Mouse (Mus musculus): ENCODE data around the gene Amotl2. TPM values are rescaled to one million over a fixed set of nuclear protein-coding genes. Genes with fewer than 3 reads are reported as not detected.

Gene Amotl2
- total RNA-seq (2015): 0.84 and 2.1 TPM in 2 replicates
- total RNA-seq (2017): 0.98 and 8.5 TPM in 2 replicates

DNA sequence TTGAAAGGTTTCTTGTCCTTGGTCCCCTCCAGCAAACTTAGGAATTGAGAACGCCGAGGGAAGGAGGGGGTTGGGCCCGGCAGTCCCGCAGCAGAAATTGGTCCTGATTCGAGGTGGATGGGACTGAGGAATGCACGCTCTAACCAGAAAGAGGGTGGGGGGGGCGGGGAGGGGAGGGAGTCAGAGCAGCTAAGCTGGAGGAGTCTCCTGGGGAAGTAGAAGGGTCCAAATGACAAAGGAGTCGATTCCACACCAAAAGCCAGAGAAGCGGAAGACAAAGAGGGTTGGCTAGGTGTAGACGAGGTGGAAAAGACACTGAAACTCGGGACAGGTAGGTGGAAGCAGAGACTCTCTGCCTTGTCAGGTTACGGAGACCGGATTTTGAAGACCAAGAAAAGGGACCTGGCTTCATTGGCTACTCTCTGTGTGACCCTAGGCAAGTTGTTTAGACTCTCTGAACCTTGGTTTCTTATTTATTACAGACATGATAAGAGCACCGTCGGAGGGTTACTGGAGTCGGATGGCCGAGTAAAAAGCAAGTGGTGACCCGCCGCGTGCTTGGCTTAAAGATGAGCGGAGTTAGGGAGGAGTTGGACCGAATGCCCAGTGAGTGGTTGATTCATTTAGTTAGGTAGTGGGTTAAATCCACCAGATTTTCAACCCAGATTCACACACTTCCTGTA lies at the start of gene Amotl2:
TSS of gene Amotl2 (plus strand) at position 192 of the 683 bp plus-strand sequence.
- ATAC-seq (replicated peaks; ENCODE audit: poor library complexity): no peak

DNA sequence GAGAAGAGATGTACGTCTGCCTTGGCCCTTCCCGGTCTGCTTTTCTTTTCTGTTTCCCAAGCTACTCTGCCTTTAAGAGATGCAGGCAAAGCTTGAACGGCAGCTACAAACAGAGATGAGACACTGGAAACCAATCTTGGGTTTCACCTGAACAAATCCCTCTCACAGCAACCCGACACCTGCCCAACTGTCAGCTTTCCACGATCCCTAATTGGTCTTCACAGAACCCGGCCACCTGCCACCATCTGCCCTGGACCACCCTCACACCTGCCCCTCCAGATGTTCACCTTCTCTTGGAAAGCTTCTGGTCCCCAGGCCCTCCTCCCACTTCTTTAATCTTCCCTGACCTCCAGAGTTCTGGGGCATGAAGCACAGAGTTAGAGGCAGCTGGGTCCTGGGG lies 48.4 kb upstream of the Amotl2 start:
- ATAC-seq (replicated peaks; ENCODE audit: poor library complexity): no peak

DNA sequence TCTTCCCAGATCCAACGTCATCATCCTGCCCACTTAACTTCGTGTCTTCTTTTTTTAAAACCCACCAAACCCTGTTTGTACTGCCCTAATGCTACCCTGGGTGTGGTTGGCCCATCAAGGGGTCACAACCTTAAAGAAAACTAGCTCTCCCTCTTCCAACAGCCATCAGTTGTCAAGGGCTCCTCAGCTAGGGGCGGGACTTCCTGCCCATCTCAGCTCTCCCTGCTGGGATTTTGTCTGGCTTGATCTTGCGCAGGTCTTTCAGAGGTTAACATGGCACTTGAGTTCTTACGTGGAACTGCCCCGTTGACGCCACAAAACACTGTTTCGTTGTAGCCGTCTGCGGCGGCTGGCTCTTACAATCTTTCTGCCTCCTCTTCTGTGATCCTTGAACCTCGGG lies 47.6 kb upstream of the Amotl2 start:
- ATAC-seq (replicated peaks; ENCODE audit: poor library complexity): no peak

DNA sequence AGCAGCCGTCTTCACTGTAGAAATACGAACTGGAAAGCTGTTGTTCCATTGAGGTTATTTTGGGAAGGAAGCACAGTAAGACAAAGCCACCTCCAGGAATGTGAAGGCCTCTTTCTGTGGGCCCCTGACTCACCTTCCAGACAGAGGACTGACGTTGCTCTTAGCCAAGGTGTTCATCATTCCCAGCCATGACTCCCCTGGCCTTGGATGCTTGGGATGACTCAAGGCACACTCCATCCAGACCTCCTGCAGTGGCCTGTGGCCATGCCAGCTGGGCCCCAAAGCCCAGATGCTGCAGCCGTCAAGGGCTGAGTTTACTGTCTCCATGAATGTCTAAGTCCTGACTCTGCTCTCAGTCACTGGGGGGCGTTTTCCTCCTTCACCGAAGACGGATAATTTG lies 43.1 kb upstream of the Amotl2 start:
- no peak for ATAC-seq (replicated peaks; ENCODE audit: poor library complexity)

DNA sequence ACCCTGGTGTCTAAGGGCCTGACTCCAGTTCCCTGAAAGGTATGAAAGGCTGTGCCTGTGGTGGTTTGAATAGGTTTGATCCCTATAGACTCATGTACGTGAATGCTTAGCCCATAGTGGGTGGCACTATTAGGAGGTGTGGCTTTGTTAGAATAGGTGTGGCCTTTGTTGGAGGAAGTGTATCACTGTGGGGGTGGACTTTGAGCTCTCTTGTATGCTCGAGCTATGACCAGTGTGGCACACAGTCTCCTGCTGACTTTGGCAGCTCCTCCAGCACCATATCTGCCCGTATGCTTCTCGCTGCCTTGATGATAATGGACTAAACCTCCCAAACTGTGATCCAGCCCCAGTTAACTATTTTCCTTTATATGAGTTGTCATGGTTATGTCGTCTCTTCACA lies 40.5 kb upstream of the Amotl2 start:
- ATAC-seq (replicated peaks; ENCODE audit: poor library complexity): no peak

DNA sequence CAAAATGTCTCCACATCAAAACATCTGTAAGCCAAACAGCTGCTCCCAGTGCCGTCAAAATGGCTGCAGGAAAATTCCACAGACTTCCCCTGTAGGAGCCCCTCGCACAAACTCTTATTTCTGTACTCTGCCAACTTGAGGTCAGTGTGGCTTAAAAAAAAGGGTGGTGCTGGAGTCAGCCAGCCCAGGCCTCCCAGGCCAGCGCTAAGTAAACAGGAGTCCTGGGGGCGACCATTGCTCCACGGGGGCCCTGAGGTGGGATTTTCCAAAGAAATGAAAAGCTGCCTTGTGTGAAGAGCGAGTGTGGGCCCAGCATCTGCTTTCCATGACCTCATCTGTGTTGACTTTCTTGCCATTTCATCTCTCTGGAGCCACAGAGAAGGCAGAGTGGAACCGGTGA lies 35.0 kb upstream of the Amotl2 start:
- ATAC-seq (replicated peaks; ENCODE audit: poor library complexity): no peak

DNA sequence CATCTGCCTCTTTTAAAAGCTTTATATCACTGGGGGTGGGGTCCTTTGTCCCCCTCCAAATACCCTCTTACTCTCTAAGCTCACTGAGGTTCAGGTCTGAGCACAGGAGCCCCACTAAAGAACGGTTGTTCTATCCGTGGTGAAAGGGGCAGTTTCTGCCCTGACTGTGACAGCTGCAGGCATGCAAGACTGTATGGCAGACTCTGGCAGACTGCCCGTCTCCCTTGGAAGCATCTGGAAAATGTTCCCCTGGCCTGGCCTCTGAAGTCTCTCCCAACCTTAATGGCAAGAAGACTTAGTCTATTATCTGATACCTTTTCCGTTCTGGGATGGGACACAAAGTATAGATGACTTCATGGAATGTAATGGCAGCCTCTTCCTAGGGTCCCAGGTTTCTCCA lies 28.5 kb upstream of the Amotl2 start:
- ATAC-seq (replicated peaks; ENCODE audit: poor library complexity): no peak

DNA sequence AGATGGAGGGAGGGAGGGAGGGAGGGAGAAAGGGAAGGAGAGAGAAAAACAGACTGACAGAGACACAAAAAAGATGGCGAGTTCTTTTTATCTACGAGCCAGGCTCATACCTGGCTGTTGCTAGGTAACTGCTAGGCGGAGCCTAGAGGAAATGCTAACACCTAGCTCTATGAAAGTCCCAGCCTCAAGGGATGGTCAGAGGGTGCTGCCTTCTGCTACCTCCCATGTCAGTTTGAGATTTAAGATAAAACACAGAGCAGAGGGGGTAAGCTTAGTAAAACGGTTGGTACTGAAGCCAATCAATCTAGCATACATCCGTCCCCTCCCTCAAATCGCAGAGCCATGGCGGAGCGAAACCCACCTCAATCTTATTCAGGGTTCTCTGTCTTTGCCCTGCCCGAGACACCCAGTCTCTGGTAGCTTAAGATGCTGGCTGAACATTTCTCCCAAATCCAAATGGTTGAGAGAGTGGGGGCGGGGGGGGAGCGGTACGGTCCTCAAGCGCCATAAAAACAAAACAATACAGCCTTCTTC lies 27.0 kb upstream of the Amotl2 start:
- no peak for ATAC-seq (replicated peaks; ENCODE audit: poor library complexity)

DNA sequence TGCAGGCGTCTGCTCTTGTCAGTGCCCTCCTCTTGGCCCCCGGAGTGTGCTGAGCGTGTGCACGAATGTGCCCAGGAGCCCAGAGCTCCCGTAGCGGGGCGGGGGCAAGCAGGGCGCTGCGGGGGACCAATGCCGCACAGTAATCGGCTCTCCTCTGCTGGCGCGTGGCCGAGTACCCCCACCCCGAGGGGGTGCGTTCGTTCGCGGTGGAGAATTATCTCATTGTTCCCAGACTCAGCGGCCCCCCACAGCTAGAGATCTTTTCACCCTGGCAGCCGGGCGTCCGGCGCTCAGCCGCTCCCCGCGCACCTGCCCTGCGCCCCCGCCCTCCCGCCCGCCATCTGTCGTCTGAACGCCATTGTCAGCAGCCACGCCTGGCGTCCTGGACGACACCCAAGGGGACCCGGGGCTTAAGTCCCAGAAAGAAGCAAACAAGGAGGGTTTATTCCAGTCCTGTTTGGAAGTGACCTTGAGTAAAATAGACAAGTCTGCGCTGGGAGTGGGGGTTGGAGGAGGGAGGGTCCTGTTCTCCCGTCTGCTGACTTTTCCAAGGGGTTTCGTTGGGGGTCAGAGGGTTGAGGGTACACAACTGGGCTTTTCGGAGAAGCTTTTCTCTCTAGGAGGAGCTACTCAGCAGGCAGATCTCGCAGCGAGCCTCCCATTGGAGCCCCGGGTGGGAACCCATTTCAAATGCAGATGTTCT lies 26.4 kb upstream of the Amotl2 start:
- peak; percentile 31; the same call in 1 of the 2 replicates for ATAC-seq (replicated peaks; ENCODE audit: poor library complexity)

DNA sequence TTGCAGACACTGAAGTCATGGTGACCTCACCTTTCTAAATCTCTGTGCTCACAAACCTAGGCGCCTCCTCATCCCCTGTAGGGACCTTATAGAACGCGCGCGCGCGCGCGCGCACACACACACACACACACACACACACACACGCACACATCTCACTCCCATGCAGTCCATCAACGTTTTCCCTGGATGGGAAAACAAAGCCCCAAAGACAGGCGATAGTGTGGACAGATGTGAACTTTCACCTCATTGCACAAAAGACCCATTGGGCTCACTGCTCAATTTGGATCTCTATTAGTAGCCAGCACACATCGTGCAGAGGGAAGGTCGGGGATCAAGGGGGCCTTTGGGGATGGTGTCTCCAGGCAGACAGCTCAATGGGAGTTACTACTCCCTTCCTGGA lies 25.6 kb upstream of the Amotl2 start:
- no peak for ATAC-seq (replicated peaks; ENCODE audit: poor library complexity)

DNA sequence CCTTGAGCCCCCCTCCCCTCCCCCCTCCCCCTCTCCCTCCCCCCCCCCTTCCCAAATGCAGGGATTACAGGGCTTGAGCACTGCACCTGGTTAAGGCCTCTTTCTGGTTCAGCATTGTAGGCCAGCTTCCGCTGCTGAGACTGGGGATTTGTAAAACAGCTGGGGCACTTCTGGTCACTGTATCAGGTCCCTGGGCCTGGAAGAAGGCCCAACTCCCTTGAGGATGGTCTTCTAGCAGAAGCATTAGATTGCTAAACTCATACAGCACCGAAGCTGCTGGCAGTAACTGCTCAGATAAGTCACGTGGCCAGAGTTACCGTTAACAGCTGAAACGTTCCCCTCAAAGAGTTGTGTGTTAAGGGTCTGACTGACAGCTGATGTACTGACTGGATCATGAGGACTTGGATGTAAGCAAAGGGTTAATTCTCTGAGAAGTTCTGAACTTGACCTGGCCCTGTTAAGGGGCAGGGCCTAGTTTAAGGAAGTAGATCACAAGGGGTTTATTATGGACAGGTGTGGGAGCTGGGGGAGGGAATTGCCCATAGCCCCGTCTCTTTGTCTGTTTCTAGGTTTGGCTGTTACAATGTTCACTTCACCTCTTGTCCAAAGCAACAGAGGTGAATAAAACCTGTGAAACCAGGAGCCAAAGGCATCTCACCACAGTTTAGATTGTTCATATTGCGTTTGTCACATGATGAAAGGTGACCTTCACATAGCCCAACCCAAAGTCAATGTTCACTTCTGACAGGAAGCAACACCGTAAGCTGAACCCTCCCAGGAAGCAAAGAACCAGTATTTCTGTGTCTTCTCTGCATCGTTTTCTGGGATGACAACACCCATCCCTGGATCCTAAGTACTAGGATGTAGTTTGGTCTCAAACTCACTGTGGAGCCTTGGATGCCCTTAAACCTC lies 23.7 kb upstream of the Amotl2 start:
- no peak for ATAC-seq (replicated peaks; ENCODE audit: poor library complexity)

DNA sequence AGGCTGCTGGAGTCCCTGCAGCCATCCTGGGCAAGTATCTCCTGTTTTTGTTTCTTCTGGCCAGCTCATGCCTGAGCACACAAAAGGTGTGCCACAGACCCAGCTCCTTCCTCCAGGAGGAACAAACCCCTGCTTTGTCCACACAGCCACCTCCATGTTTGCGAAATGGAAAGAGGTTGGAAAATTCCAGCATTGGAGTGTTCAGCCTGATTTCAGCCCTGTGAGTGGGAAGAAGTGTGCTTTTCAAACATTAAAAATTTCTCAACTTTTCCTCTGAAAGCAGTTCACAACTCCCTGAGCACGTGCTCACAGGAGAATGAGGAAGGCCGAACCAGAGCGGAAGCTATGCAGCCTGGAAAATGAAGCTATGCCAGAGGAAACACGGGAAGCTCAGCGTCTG lies 15.4 kb upstream of the Amotl2 start:
- no peak for ATAC-seq (replicated peaks; ENCODE audit: poor library complexity)

DNA sequence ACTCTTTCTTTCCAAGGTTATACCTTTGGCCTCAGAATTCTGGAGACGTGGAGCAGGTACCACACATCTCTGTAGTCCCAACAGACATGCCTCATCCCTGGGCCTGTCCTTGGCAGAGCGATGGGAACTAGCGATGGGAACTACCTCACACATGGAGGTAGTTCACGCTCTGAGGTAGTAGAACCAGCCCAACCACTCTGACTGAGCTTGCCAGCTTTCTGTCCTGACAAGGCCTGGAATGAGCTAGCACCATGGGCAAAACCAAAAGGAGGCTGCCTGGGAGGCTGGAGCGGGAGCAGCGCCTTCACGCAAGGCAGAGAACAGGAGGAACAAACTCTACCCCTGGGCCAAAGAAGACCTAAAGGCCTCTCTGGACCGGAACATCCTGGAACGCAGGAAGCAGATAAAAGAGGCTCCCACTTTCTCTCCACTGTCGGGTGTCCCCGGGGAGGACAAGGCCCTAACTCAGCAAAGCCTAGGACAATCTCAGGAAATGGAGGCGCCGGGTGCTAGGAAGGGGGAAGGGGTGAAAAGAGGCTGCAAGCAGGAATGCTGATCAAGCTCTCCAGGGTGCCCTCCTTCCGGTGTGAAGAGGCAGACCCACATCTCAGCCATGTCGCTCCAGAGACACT lies 6.9 kb upstream of the Amotl2 start:
- ATAC-seq (replicated peaks; ENCODE audit: poor library complexity): no peak

DNA sequence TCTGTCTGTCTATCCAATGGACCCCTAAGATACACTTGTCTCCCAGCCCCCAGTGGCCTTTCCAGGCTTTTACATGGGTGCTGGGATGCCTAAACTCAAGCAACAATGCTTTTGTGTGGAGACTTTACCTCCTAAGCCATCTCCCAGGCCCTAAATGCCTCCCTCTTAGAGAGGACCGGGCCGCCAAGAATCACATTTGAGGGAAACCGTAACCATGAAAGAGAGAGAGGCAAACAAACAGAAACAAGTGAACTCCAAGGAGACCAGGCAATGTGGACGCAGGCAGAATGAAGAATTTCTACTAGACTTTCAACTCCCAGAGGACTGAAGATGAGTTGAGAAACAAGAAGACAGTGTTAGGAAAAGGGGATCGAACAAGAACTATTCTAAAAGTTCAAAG lies 6.0 kb upstream of the Amotl2 start:
- ATAC-seq (replicated peaks; ENCODE audit: poor library complexity): no peak

DNA sequence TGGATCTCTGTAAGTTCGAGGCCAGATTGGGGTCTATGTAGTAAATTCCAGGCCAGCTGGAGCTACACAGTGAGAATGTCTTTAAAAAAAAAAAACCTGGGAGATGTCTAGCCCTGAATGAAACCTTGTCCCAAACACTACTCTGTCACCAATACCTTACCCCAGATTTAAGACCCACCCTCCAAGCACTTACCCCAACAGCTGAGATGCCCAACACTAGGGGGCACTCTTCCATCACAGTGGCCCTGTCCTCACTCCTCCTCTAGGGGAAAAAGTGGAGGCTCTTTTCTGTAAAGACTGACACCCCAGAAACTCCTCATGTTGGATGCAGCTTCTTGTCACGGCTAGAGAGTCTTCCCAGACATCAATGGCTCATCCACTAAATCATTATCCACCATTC lies 2.7 kb upstream of the Amotl2 start:
- peak; percentile 40 for ATAC-seq (replicated peaks; ENCODE audit: poor library complexity)

DNA sequence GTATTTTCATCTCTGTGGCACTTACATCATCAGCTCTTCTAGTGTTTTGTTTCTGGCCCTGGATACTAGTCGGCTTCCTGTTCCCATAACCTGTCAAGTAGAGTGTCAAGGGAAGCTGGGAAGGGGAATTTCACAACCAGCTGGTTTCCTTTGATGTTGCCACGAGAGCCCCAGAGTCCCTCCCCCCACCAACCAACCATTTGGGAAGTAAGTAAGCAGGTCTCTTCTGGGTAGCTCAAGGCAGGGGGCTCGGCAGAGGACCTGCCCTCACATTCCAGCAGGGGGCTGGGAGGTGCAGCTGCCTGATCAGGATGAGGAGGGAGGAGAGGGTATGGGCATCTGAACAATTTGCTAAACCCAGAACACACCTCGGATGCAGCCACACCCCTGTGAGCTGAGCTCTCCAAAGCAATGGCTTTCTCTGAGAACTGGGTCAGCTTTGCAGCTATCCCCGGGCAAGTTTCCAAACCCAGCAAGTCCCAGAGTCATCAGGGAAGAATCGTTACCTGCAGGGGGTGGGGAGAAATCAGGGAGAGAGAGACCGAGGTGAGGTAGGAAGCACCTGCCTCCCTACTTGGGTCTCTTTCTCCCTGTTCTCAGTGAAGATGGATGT lies 1.5 kb upstream of the Amotl2 start:
- peak; percentile 47 for ATAC-seq (replicated peaks; ENCODE audit: poor library complexity)

DNA sequence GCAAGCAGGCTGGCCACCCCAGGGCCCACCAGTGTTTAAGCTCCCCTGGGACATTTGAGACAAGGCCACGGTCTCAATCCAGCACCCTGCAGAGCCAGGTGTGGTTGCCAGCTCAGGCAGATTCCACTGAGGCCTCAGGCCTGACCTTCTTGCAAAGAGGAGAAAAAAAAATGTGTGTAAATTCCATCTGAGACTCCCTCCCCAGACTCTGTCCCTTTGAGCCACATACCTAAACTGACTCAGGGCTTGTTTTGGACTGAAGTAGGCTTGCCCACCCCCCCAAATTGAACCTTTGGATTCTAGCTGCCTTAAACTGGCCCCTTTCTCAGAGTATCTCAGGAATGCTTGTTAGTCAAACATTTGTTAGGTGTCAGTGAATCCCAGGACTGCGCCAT lies 969 bp upstream of the Amotl2 start:
- ATAC-seq (replicated peaks; ENCODE audit: poor library complexity): no peak

DNA sequence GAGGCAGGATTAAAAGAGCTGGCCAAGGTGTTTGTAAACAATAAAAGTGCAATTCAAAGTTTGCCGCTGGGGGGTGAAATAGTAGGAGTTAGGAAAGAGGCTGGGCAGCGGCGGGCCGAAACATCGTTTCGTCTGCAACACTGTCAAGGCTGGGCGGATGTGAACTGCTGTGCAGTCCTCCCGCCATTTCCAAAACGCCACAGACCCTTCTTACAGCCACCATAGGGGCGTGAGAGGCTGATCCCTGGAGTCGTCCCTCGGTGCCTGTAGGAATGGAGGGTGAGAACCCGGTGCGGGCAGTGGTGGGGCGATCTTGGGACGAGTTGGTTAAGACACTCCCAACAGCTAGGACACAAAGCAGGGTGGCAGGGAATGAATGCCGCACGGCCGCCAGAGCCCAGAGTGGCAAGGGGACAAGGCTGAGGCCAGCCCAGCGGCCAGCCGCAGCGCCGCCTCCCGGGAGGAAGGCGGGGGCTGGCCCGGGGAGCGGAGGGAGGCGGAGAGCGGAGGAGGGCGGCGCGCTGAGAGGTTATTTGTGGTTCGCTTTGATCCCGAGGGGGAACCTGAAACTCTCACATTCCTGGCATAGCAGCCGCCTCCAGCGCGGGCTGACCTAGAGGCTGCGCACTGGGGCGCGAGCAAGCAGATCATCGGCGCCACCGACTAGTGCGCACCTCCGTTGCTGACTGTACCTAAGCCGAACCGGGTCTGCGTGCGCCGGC lies 853 bp downstream of the Amotl2 start:
- ATAC-seq (replicated peaks; ENCODE audit: poor library complexity): peak; percentile 70

DNA sequence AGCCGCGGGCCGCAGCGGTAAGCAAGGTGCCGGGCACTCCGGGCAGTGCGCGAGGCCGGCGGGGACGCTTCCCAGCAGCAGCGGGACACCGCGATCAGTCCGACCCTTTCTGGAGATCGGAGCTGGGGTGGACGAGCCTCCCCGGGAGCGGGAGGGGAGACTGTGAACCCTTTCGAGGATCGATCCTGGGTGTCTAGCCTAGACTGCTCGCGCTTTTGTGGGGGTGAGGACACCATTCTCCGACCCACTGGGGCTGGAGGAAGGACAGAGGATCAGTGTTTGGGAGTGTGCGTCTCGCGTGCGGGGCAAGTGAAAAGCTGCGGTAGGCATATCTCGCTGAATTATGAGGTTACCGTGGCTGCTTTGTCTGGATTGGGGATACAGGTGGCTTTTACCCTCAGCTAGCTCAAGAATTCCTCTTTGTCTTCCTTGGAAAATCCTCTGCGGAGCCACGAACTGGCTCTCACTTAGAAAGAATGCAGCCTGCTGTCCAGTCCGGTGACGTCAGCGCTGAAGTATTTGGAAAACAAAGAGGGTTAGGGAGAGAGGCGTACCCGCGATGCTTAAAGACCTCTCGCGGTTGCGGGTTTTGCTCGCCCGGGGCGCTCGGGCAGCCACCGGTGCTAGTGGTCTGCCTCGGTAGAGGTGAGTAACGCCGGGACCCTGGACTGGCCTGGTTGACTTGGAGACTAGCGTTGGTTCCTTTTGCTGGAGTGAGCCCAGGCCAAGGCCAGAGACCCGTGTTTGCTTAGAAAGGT lies 1.6 kb downstream of the Amotl2 start:
- no peak; the same call in 1 of the 2 replicates for ATAC-seq (replicated peaks; ENCODE audit: poor library complexity)
